Mouse (Mus musculus): ENCODE results near the gene Atp6v1g3.
A peak's percentile ranks its signal among the peaks of the same experiment; 100 is the strongest.

The Atp6v1g3 gene

GRCm38 (mm10) chr1:138289455-138290425 is 16.2 kb downstream of the Atp6v1g3 start:
- no peak for DNase-seq

- no peak for DNase-seq
Observed at GRCm38 (mm10) chr1:138291463-138291862, 17.9 kb downstream of the Atp6v1g3 start.

- no peak for DNase-seq
Observed at GRCm38 (mm10) chr1:138294487-138294886, 20.9 kb downstream of the Atp6v1g3 start.

- no peak for DNase-seq
Observed at GRCm38 (mm10) chr1:138298156-138298555, 24.6 kb downstream of the Atp6v1g3 start.

GRCm38 (mm10) chr1:138299576-138299975 is 26.0 kb downstream of the Atp6v1g3 start:
- DNase-seq: no peak

- no peak for DNase-seq
Observed at GRCm38 (mm10) chr1:138301920-138302319, 28.4 kb downstream of the Atp6v1g3 start.

- no peak for DNase-seq
Observed at GRCm38 (mm10) chr1:138302756-138303155, 29.2 kb downstream of the Atp6v1g3 start.

- no peak for DNase-seq
Observed at GRCm38 (mm10) chr1:138303296-138303695, 29.8 kb downstream of the Atp6v1g3 start.

- DNase-seq: no peak
Observed at GRCm38 (mm10) chr1:138304141-138304915, 30.8 kb downstream of the Atp6v1g3 start.

- DNase-seq: no peak
Observed at GRCm38 (mm10) chr1:138322657-138323056, 49.1 kb downstream of the Atp6v1g3 start.

GRCm38 (mm10) chr1:138323076-138323630 is 49.6 kb downstream of the Atp6v1g3 start:
- no peak for DNase-seq

GRCm38 (mm10) chr1:138326091-138326490 is 52.6 kb downstream of the Atp6v1g3 start:
- peak; percentile 28 to 50 for DNase-seq

- DNase-seq: no peak
Observed at GRCm38 (mm10) chr1:138326566-138326965, 53.0 kb downstream of the Atp6v1g3 start.

GRCm38 (mm10) chr1:138327466-138328245 is 54.1 kb downstream of the Atp6v1g3 start:
- DNase-seq: no peak

- peak; percentile 37 to 72 for DNase-seq
Observed at GRCm38 (mm10) chr1:138328320-138328719, 54.8 kb downstream of the Atp6v1g3 start.

GRCm38 (mm10) chr1:138330556-138330955 is 57.0 kb downstream of the Atp6v1g3 start:
- DNase-seq: no peak

GRCm38 (mm10) chr1:138331596-138331995 is 58.1 kb downstream of the Atp6v1g3 start:
- DNase-seq: no peak

- no peak for DNase-seq
Observed at GRCm38 (mm10) chr1:138334701-138335100, 61.2 kb downstream of the Atp6v1g3 start.

GRCm38 (mm10) chr1:138337417-138337816 is 63.9 kb downstream of the Atp6v1g3 start:
- DNase-seq: no peak
